Mouse (Mus musculus) limb, embryonic 13.5 days (tissue): Measurements from ENCODE around the gene Agpat1. TPM values are rescaled to one million over a fixed set of nuclear protein-coding genes. Genes with fewer than 3 reads are reported as not detected.

Source experiments
- ATAC-seq: fragments of 200-750 bp; cut with Nextera tagmentation; 2 replicates; pipeline ENCODE4 v1.8.0; 2017; ENCODE audit warnings: low read depth, moderate number of reproducible peaks, moderate TSS enrichment; ENCODE audit not compliant: low FRiP score
- H3K27ac ChIP-seq: fragments of 300-500 bp; sonication (generic); 2 replicates; pipeline ENCODE4 v1.5.1; 2015; ENCODE audit warnings: inconsistent platforms, mild to moderate bottlenecking, moderate library complexity
- H3K27me3 ChIP-seq: fragments of 300-500 bp; sonication (generic); 2 replicates; pipeline ENCODE4 v1.6.1; 2015; ENCODE audit warnings: mild to moderate bottlenecking, inconsistent platforms
- H3K36me3 ChIP-seq: fragments of 300-500 bp; sonication (generic); 2 replicates; pipeline ENCODE4 v1.6.1; 2015; ENCODE audit warnings: inconsistent platforms, mild to moderate bottlenecking, moderate library complexity
- H3K4me1 ChIP-seq: fragments of 300-500 bp; sonication (generic); 2 replicates; pipeline ENCODE4 v1.6.1; 2015; ENCODE audit warnings: inconsistent platforms
- H3K4me2 ChIP-seq: fragments of 300-500 bp; sonication (generic); replicated peaks from 2 replicates; pipeline ENCODE4 v1.6.1; 2015; ENCODE audit warnings: inconsistent platforms, mild to moderate bottlenecking, moderate library complexity
- H3K4me3 ChIP-seq: fragments of 300-500 bp; sonication (generic); 2 replicates; pipeline ENCODE4 v1.5.1; 2015; ENCODE audit warnings: moderate library complexity, mild to moderate bottlenecking, inconsistent platforms
- H3K9ac ChIP-seq: fragments of 300-500 bp; sonication (generic); 2 replicates; pipeline ENCODE4 v1.6.1; 2015; ENCODE audit warnings: mild to moderate bottlenecking, inconsistent platforms
- H3K9me3 ChIP-seq: fragments of 300-500 bp; sonication (generic); 2 replicates; pipeline ENCODE4 v1.6.1; 2016; ENCODE audit warnings: inconsistent platforms
- WGBS: fragments of 180-500 bp; shearing (Covaris S2); methylation state at CpG from one replicate; pipeline ENCODE4 v1.1.7; 2015; 5-methylcytosine and 5-hydroxymethylcytosine counted together
- polyA plus RNA-seq: library from polyadenylated mRNA; unstranded; fragments of >200 nt; fragmentation: Nextera tagmentation; extraction: Ambion mirVana; gene quantifications from 2 replicates; pipeline ENCODE4 v1.2.1, GENCODE M21; 2015

The Agpat1 gene
- polyA plus RNA-seq, 1 experiment from 2014 or later = 58.4 TPM

GRCm38 (mm10) chr17:34596098-34596497, 8.0 kb upstream of the Agpat1 start:
- H3K9ac ChIP-seq = no peak overlapping the region; the same call in 1 of the 2 replicates
- no peak overlapping the region for H3K27ac ChIP-seq
- H3K4me3 ChIP-seq = no peak overlapping the region
- H3K4me2 ChIP-seq = no peak overlapping the region
- no peak for ATAC-seq
- peaks cover 54% of the 10 kb centered on the region for H3K4me1 ChIP-seq
- WGBS = 63% methylated on average over 8 of the region's 8 CpGs
- H3K27me3 ChIP-seq = no peaks in the 10 kb centered on the region
- H3K36me3 ChIP-seq = peaks cover 43% of the 10 kb centered on the region
- H3K9me3 ChIP-seq = no peaks in the 10 kb centered on the region

- Histone ChIP-seq H3K9ac (no peak within 1 kb of the TSS), H3K4me1 (peaks cover 56% of the 10 kb centered on the region), H3K4me3 (no peak within 1 kb of the TSS), H3K9me3 (no peaks in the 10 kb centered on the region), H3K4me2 (0 out of 2 replicates have a peak within 1 kb of the TSS, but pooled peaks have one; percentile 7), H3K36me3 (peaks cover 51% of the 10 kb centered on the region), H3K27ac (no peak within 1 kb of the TSS), H3K27me3 (no peaks in the 10 kb centered on the region)
- no peak for ATAC-seq
- 22% methylated on average over 6 of the region's 6 CpGs for WGBS
Observed at GRCm38 (mm10) chr17:34597566-34598095, 6.4 kb upstream of the Agpat1 start, which contains the start of gene Ager. TSS of gene Ager (plus strand) at chr17:34597862.

- no peaks in the 10 kb centered on the region for H3K9me3 ChIP-seq
- no peak overlapping the region for H3K4me2 ChIP-seq
- H3K27me3 ChIP-seq = no peaks in the 10 kb centered on the region
- no peak for ATAC-seq
- no peak overlapping the region for H3K4me3 ChIP-seq
- peaks cover 46% of the 10 kb centered on the region for H3K4me1 ChIP-seq
- H3K27ac ChIP-seq = no peak overlapping the region
- WGBS = 78% methylated on average over 9 of the region's 9 CpGs
- H3K9ac ChIP-seq = peak overlapping the region; percentile 8; the same call in 1 of the 2 replicates
- peaks cover 41% of the 10 kb centered on the region for H3K36me3 ChIP-seq
Observed at GRCm38 (mm10) chr17:34599891-34600290, 4.2 kb upstream of the Agpat1 start.

- Histone ChIP-seq H3K36me3 (peaks cover 22% of the 10 kb centered on the region), H3K4me2 (peak overlapping the region; percentile 87), H3K4me1 (peaks cover 38% of the 10 kb centered on the region), H3K9me3 (no peaks in the 10 kb centered on the region), H3K4me3 (peak overlapping the region; percentile 69; the same call in 1 of the 2 replicates), H3K27ac (no peak overlapping the region), H3K9ac (no peak overlapping the region), H3K27me3 (no peaks in the 10 kb centered on the region)
- 88% methylated on average over 12 of the region's 12 CpGs for WGBS
- ATAC-seq = no peak
Observed at GRCm38 (mm10) chr17:34601796-34602195, 2.3 kb upstream of the Agpat1 start.

GRCm38 (mm10) chr17:34603375-34604060, 544 bp upstream of the Agpat1 start, which contains the start of gene Rnf5:
TSS of gene Rnf5 (minus strand) at chr17:34603690.
- ATAC-seq = peak; percentile 94
- H3K4me3 ChIP-seq = peak within 1 kb of the TSS; percentile 92
- peaks cover 31% of the 10 kb centered on the region for H3K36me3 ChIP-seq
- peak within 1 kb of the TSS; percentile 98 for H3K4me2 ChIP-seq
- WGBS = under 1% methylated on average over 30 of the region's 30 CpGs
- peak within 1 kb of the TSS; percentile 87 for H3K27ac ChIP-seq
- H3K9ac ChIP-seq = peak within 1 kb of the TSS; percentile 80
- H3K9me3 ChIP-seq = no peaks in the 10 kb centered on the region
- H3K27me3 ChIP-seq = no peaks in the 10 kb centered on the region
- H3K4me1 ChIP-seq = peaks cover 42% of the 10 kb centered on the region

- Histone ChIP-seq H3K4me3 (peak overlapping the region; percentile 92), H3K27ac (peak overlapping the region; percentile 87), H3K9ac (peak overlapping the region; percentile 94), H3K4me2 (peak overlapping the region; percentile 98), H3K36me3 (peaks cover 30% of the 10 kb centered on the region), H3K27me3 (no peaks in the 10 kb centered on the region), H3K9me3 (no peaks in the 10 kb centered on the region), H3K4me1 (peaks cover 46% of the 10 kb centered on the region)
- 0 out of 2 replicates have a peak, but pooled peaks have one; percentile 0 for ATAC-seq
- WGBS = 13% methylated on average over 24 of the region's 24 CpGs
Observed at GRCm38 (mm10) chr17:34604511-34605237, 612 bp downstream of the Agpat1 start.

- H3K9me3 ChIP-seq = no peaks in the 10 kb centered on the region
- ATAC-seq = peak; percentile 52
- peak overlapping the region; percentile 87 for H3K27ac ChIP-seq
- H3K4me2 ChIP-seq = peak overlapping the region; percentile 98
- H3K27me3 ChIP-seq = no peaks in the 10 kb centered on the region
- H3K4me3 ChIP-seq = peak overlapping the region; percentile 92
- peaks cover 46% of the 10 kb centered on the region for H3K4me1 ChIP-seq
- H3K36me3 ChIP-seq = peaks cover 29% of the 10 kb centered on the region
- H3K9ac ChIP-seq = peak overlapping the region; percentile 94
- 0% methylated on average over 24 of the region's 30 CpGs for WGBS
Observed at GRCm38 (mm10) chr17:34605609-34606008, 1.5 kb downstream of the Agpat1 start.

- Histone ChIP-seq H3K9me3 (no peaks in the 10 kb centered on the region), H3K9ac (peak overlapping the region; percentile 94), H3K4me1 (peaks cover 46% of the 10 kb centered on the region), H3K4me2 (peak overlapping the region; percentile 98), H3K4me3 (peak overlapping the region; percentile 92), H3K36me3 (peaks cover 30% of the 10 kb centered on the region), H3K27me3 (no peaks in the 10 kb centered on the region), H3K27ac (peak overlapping the region; percentile 87)
- 15% methylated on average over 32 of the region's 32 CpGs for WGBS
- no peak for ATAC-seq
Observed at GRCm38 (mm10) chr17:34606186-34607039, 2.4 kb downstream of the Agpat1 start.

- no peak for ATAC-seq
- H3K9ac ChIP-seq = peak overlapping the region; percentile 36
- H3K27ac ChIP-seq = no peak overlapping the region
- peaks cover 40% of the 10 kb centered on the region for H3K36me3 ChIP-seq
- H3K9me3 ChIP-seq = no peaks in the 10 kb centered on the region
- peaks cover 37% of the 10 kb centered on the region for H3K4me1 ChIP-seq
- 77% methylated on average over 7 of the region's 7 CpGs for WGBS
- H3K27me3 ChIP-seq = no peaks in the 10 kb centered on the region
- H3K4me2 ChIP-seq = no peak overlapping the region
- H3K4me3 ChIP-seq = no peak overlapping the region
Observed at GRCm38 (mm10) chr17:34607997-34608396, 3.9 kb downstream of the Agpat1 start.

GRCm38 (mm10) chr17:34611050-34611449, 7.0 kb downstream of the Agpat1 start:
- ATAC-seq = no peak
- no peak overlapping the region for H3K9ac ChIP-seq
- no peak overlapping the region for H3K4me2 ChIP-seq
- H3K36me3 ChIP-seq = peaks cover 69% of the 10 kb centered on the region
- no peak overlapping the region for H3K27ac ChIP-seq
- H3K9me3 ChIP-seq = no peaks in the 10 kb centered on the region
- 93% methylated on average over 8 of the region's 8 CpGs for WGBS
- peaks cover 26% of the 10 kb centered on the region for H3K4me1 ChIP-seq
- H3K4me3 ChIP-seq = no peak overlapping the region
- no peaks in the 10 kb centered on the region for H3K27me3 ChIP-seq

GRCm38 (mm10) chr17:34613054-34613645, 9.1 kb downstream of the Agpat1 start:
- H3K36me3 ChIP-seq = peaks cover 78% of the 10 kb centered on the region
- no peak overlapping the region for H3K9ac ChIP-seq
- H3K4me2 ChIP-seq = no peak overlapping the region
- no peak overlapping the region for H3K4me3 ChIP-seq
- H3K27me3 ChIP-seq = no peaks in the 10 kb centered on the region
- no peaks in the 10 kb centered on the region for H3K9me3 ChIP-seq
- ATAC-seq = no peak
- H3K27ac ChIP-seq = no peak overlapping the region
- H3K4me1 ChIP-seq = peaks cover 8% of the 10 kb centered on the region; the same call in 1 of the 2 replicates
- 86% methylated on average over 10 of the region's 11 CpGs for WGBS
